ENCODE assay signal across 13 mouse cellular contexts in the genomic region with DNA sequence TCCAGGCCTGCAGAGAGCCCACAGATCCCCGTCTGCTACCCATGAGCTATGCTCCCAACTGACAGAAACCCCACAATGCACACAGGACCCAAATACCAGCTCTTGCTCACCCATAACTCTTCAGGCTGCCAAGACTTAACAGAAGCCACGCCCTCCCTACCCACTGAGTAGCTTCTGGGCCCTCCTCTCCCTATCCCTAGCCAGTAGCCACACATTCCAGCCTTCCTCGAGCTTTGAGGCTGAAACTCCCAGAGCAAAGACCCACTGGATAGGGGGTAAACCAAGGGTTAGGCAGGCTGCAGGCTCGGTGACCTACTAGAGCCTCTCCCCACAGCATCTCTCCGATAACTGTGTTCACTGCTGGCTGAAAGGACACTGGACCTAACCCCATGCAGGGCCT. TPM values are rescaled to one million over a fixed set of nuclear protein-coding genes. Genes with fewer than 3 reads are reported as not detected.
DNase-seq lines count a peak whose midpoint lies in the region; ATAC-seq and TF ChIP-seq lines count a peak whose summit lies in the region.
"Had no signal": no experiment of that assay in that cellular context is flagged by ENCODE, and none has a peak within 500 bp of the region (broad histone marks: within the 10 kb centered on the region; RNA-seq: fewer than 3 reads in every experiment).

No protein-coding gene starts in this region.

- H3K4me3 ChIP-seq in lung, embryonic 15.5 days = no peak overlapping the region
- no peak overlapping the region for H3K4me3 ChIP-seq in heart, embryonic 16.5 days (ENCODE audit: low read length)
- H3K4me3 ChIP-seq in limb, embryonic 14.5 days (replicated peaks; ENCODE audit: low read length) = no peak overlapping the region

- H3K4me1 ChIP-seq in lung, embryonic 15.5 days = peaks cover 67% of the 10 kb centered on the region
- H3K4me1 ChIP-seq in heart, embryonic 16.5 days (ENCODE audit: control insufficient read depth, insufficient read depth, low read length) = peaks cover 83% of the 10 kb centered on the region
- peaks cover 53% of the 10 kb centered on the region for H3K4me1 ChIP-seq in limb, embryonic 14.5 days (ENCODE audit: control insufficient read depth, insufficient read depth, low read length)

- intact Hi-C loops in heart, postnatal 10 days (cut with DNase I) = no loop called here

- H3K4me2 ChIP-seq in lung, embryonic 15.5 days = peak overlapping the region; percentile 16; the same call in 1 of the 2 replicates
- peak overlapping the region; percentile 46 for H3K4me2 ChIP-seq in heart, embryonic 16.5 days (ENCODE audit: low read depth, low read length)
- H3K4me2 ChIP-seq in limb, embryonic 14.5 days (replicated peaks; ENCODE audit: low read depth, low read length, severe bottlenecking) = peak overlapping the region; percentile 23; the same call in 1 of the 2 replicates

- H3K9me3 ChIP-seq in lung, embryonic 15.5 days = no peaks in the 10 kb centered on the region
- H3K9me3 ChIP-seq in heart, embryonic 16.5 days (replicated peaks; ENCODE audit: control insufficient read depth, low read length) = no peaks in the 10 kb centered on the region
- H3K9me3 ChIP-seq in limb, embryonic 14.5 days (ENCODE audit: control insufficient read depth, low read length) = no peaks in the 10 kb centered on the region

- no peak overlapping the region for H3K9ac ChIP-seq in lung, embryonic 15.5 days
- peak overlapping the region; percentile 53; the same call in 1 of the 2 replicates for H3K9ac ChIP-seq in heart, embryonic 16.5 days (ENCODE audit: low read length)
- H3K9ac ChIP-seq in limb, embryonic 14.5 days (ENCODE audit: low read depth, low read length, severe bottlenecking) = no peak overlapping the region
- H3K9ac ChIP-seq: liver, embryonic 14.5 days had no signal

- peak overlapping the region; percentile 83 for H3K27ac ChIP-seq in lung, embryonic 15.5 days
- peak overlapping the region; percentile 85 for H3K27ac ChIP-seq in heart, embryonic 16.5 days (ENCODE audit: low read length)
- H3K27ac ChIP-seq in limb, embryonic 14.5 days (replicated peaks; ENCODE audit: low read depth, low read length) = peak overlapping the region; percentile 48; the same call in 1 of the 2 replicates
- H3K27ac ChIP-seq: liver, embryonic 14.5 days had no signal

- WGBS in lung, embryonic 15.5 days = 52% methylated on average over 5 of the region's 5 CpGs
- 48% methylated on average over 5 of the region's 5 CpGs for WGBS in heart, embryonic 16.5 days
- 57% methylated on average over 5 of the region's 5 CpGs for whole genome bisulfite sequencing in limb, embryonic 14.5 days

- no peaks in the 10 kb centered on the region for H3K27me3 ChIP-seq in lung, embryonic 15.5 days
- H3K27me3 ChIP-seq in heart, embryonic 16.5 days (ENCODE audit: control insufficient read depth, insufficient read depth, low read length) = no peaks in the 10 kb centered on the region
- no peaks in the 10 kb centered on the region for H3K27me3 ChIP-seq in limb, embryonic 14.5 days (ENCODE audit: control insufficient read depth, insufficient read depth, low read length)

- TF ChIP-seq POLR2A in limb, embryonic 14.5 days (IDR thresholded peaks at IDR 0.05; ENCODE audit: borderline replicate concordance, extremely low read depth, insufficient read depth, insufficient read length) = no peak

- H3K36me3 ChIP-seq in lung, embryonic 15.5 days = no peaks in the 10 kb centered on the region
- 0 out of 2 replicates have a peak, but pooled peaks cover 4% of the 10 kb centered on the region for H3K36me3 ChIP-seq in heart, embryonic 16.5 days (ENCODE audit: control insufficient read depth, insufficient read depth)
- H3K36me3 ChIP-seq in limb, embryonic 14.5 days (ENCODE audit: control insufficient read depth, insufficient read depth, low read length) = peaks cover 6% of the 10 kb centered on the region

- DNase-seq in heart, adult 11 months = peak; percentile 96
- DNase-seq in heart, postnatal 10 days = no peak
- DNase-seq in lung, postnatal 36 days = no peak
- DNase-seq in limb, embryonic 14.5 days (ENCODE audit: low spot score) = no peak
- no peak for DNase-seq in embryo, embryonic 11 days
- no peak for DNase-seq in cerebellum, adult 11-12 months

- ATAC-seq in lung, embryonic 15.5 days (ENCODE audit: borderline replicate concordance, extremely low read depth, low FRiP score, low TSS enrichment) = peak; percentile 9; the same call in 1 of the 2 replicates
- ATAC-seq in heart, embryonic 16.5 days (replicated peaks; ENCODE audit: extremely low read depth, insufficient read depth, low FRiP score) = no peak
- no peak for ATAC-seq in limb, embryonic 14.5 days (ENCODE audit: low FRiP score, low read depth)
- ATAC-seq: CD4-positive, CD25-positive, alpha-beta regulatory T cell, adult 4 months; forebrain, embryonic 14.5 days had no signal

RNA-seq across cellular contexts. Expression of a gene that starts 5.7 kb away (rescaled TPM):
- 10 to 100 TPM; 65.4 to 73.1 TPM for total RNA-seq in heart, postnatal 10 days (2021)
- 14.1 and 14.2 TPM in 2 replicates for polyA plus RNA-seq in lung, embryonic 15.5 days (2015; fragmentation: Nextera tagmentation; extraction: Ambion mirVana)
- polyA plus RNA-seq in heart, embryonic 16.5 days (2015; fragmentation: Nextera tagmentation; extraction: Ambion mirVana) = 42.1 and 51.9 TPM in 2 replicates
- polyA plus RNA-seq in limb, embryonic 14.5 days (2012; rRNA removed) = 16.9 and 20.4 TPM in 2 replicates
- 15.9 and 16.8 TPM in 2 replicates for polyA plus RNA-seq in limb, embryonic 14.5 days (2014; fragmentation: Nextera tagmentation; extraction: Ambion mirVana)

RNA-seq across cellular contexts. Expression of a gene that starts 35.5 kb away (rescaled TPM):
- total RNA-seq in heart, postnatal 10 days (2021) = 1 to 10 TPM; 3.1 to 6.0 TPM
- polyA plus RNA-seq in lung, embryonic 15.5 days (2015; fragmentation: Nextera tagmentation; extraction: Ambion mirVana) = 7.7 TPM in 2 replicates
- 3.2 and 4.9 TPM in 2 replicates for polyA plus RNA-seq in heart, embryonic 16.5 days (2015; fragmentation: Nextera tagmentation; extraction: Ambion mirVana)
- 5.8 and 7.4 TPM in 2 replicates for polyA plus RNA-seq in limb, embryonic 14.5 days (2012; rRNA removed)
- polyA plus RNA-seq in limb, embryonic 14.5 days (2014; fragmentation: Nextera tagmentation; extraction: Ambion mirVana) = 6.6 and 9.3 TPM in 2 replicates

RNA-seq across cellular contexts. Expression of a gene that starts 55.0 kb away (rescaled TPM):
- not detected for total RNA-seq in heart, postnatal 10 days (2021)
- polyA plus RNA-seq in lung, embryonic 15.5 days (2015; fragmentation: Nextera tagmentation; extraction: Ambion mirVana) = 0.47 and 0.78 TPM in 2 replicates
- polyA plus RNA-seq in heart, embryonic 16.5 days (2015; fragmentation: Nextera tagmentation; extraction: Ambion mirVana) = not detected in 2 replicates
- not detected in 2 replicates for polyA plus RNA-seq in limb, embryonic 14.5 days (2012; rRNA removed)
- polyA plus RNA-seq in limb, embryonic 14.5 days (2014; fragmentation: Nextera tagmentation; extraction: Ambion mirVana) = not detected in 2 replicates
- total RNA-seq: common myeloid progenitor, adult 5-6 weeks had no signal
- polyA plus RNA-seq: CD4-positive, CD25-positive, alpha-beta regulatory T cell, adult 4 months; forebrain, embryonic 14.5 days; gonadal fat pad, adult 2 months; liver, embryonic 14.5 days had no signal
